ENCODE assay signal across 8 mouse cellular contexts in the genomic region with DNA sequence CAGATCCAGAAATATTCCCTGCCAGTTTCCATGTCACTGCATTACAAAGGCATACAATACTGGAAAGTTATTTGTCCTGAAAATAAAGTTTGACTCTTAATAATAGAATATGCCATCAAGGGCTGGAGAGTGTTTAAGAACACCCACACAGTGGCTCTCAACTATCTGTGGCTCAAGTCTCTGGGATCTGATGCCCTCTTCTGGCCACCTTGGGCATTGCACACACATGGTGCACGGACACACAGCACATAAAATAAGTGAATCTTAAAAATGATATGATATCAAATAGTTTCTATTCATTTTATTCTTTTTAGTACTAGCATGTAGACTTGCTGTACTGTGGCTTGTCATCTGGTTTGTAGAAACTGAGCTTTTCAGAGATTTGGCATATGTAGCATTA.
DNase-seq lines count a peak whose midpoint lies in the region; TF ChIP-seq lines count a peak whose summit lies in the region.

No protein-coding gene starts in this region.

- DNase-seq in gastrocnemius, adult 2 months, result no peak
- no peak for DNase-seq in gastrocnemius, adult 8-10 months (ENCODE audit: low spot score in 2 of 2)
- peak; percentile 58 for DNase-seq in right cerebral cortex, postnatal 4 days
- DNase-seq in right cerebral cortex, adult 18-20 months, result no peak
- DNase-seq in embryonic facial prominence, embryonic 10.5 days (ENCODE audit: low spot score), result peak; percentile 42
- DNase-seq in naive thymus-derived CD4-positive, alpha-beta T cell, adult 2 months (ENCODE audit: low read depth), result peak; percentile 34
- DNase-seq in frontal cortex, adult 2 months (ENCODE audit: extremely low spot score in 1 of 2, low spot score in 1 of 2), result no peak
- no peak for DNase-seq in MN1 (ENCODE audit: low spot score)

- peak; percentile 65 for TF ChIP-seq CTCF in gastrocnemius, adult 2 months (IDR thresholded peaks at IDR 0.05)

- H3K36me3 ChIP-seq in embryonic facial prominence, embryonic 10.5 days (replicated peaks), result no peaks in the 10 kb centered on the region

- no peaks in the 10 kb centered on the region for H3K9me3 ChIP-seq in embryonic facial prominence, embryonic 10.5 days

- peaks cover 7% of the 10 kb centered on the region for H3K4me1 ChIP-seq in embryonic facial prominence, embryonic 10.5 days

- H3K27ac ChIP-seq in gastrocnemius, adult 2 months, result no peak overlapping the region
- H3K27ac ChIP-seq in embryonic facial prominence, embryonic 10.5 days (replicated peaks), result no peak overlapping the region

- WGBS in embryonic facial prominence, embryonic 10.5 days, result 75% methylated on average over 1 of the region's 1 CpGs

- 0 out of 2 replicates have a peak, but pooled peaks cover 4% of the 10 kb centered on the region for H3K27me3 ChIP-seq in embryonic facial prominence, embryonic 10.5 days (replicated peaks; ENCODE audit: low read depth, poor library complexity, severe bottlenecking)

- no peak overlapping the region for H3K4me3 ChIP-seq in gastrocnemius, adult 2 months
- H3K4me3 ChIP-seq in embryonic facial prominence, embryonic 10.5 days, result no peak overlapping the region

- intact Hi-C loops in gastrocnemius, adult 2 months (cut with DNase I), result no loop called here

Comparison
In these comparisons a context has a peak if more than half of its experiments do, and no peak if none do; other contexts are left out.
1. DNase-seq: peak in right cerebral cortex, postnatal 4 days (single experiment), embryonic facial prominence, embryonic 10.5 days (single experiment) and naive thymus-derived CD4-positive, alpha-beta T cell, adult 2 months (single experiment); none in gastrocnemius, adult 2 months (single experiment), gastrocnemius, adult 8-10 months (0 of 2), right cerebral cortex, adult 18-20 months (single experiment), frontal cortex, adult 2 months (0 of 2) and MN1 (single experiment).